Mouse (Mus musculus) gonadal fat pad, adult 2 months (tissue): ENCODE results near the gene Krt222. TPM values are rescaled to one million over a fixed set of nuclear protein-coding genes. Genes with fewer than 3 reads are reported as not detected.

Experiments used
- polyA plus RNA-seq: library from polyadenylated mRNA; depleted of rRNA; stranded (reverse); fragments of >200 nt; gene quantifications from 2 replicates; pipeline ENCODE4 v1.2.3, GENCODE M21; 2012; rRNA removed

Gene Krt222
- polyA plus RNA-seq, 1 experiment: 0.68 TPM

Other genes with a start within 250 kb of the Krt222 start
- gene Top2a, start 219.9 kb downstream of the Krt222 start, polyA plus RNA-seq: 0.92 and 1.7 TPM in 2 replicates
- 429 and 525 TPM in 2 replicates for gene Igfbp4, start 202.8 kb downstream of the Krt222 start, polyA plus RNA-seq
- 2.4 and 3.4 TPM in 2 replicates for gene Tns4, start 154.8 kb downstream of the Krt222 start, polyA plus RNA-seq
- 0.61 and 1.7 TPM in 2 replicates for gene Ccr7, start 89.0 kb downstream of the Krt222 start, polyA plus RNA-seq
- gene Smarce1, start 13.1 kb downstream of the Krt222 start, polyA plus RNA-seq: 19.0 and 19.3 TPM in 2 replicates
- gene Krt24, start 41.2 kb upstream of the Krt222 start, polyA plus RNA-seq: not detected in 2 replicates
- gene Krt25, start 78.9 kb upstream of the Krt222 start, polyA plus RNA-seq: not detected in 2 replicates
- gene Krt26, start 93.9 kb upstream of the Krt222 start, polyA plus RNA-seq: not detected in 2 replicates
- gene Krt27, start 107.0 kb upstream of the Krt222 start, polyA plus RNA-seq: not detected in 2 replicates
- not detected in 2 replicates for gene Krt28, start 130.8 kb upstream of the Krt222 start, polyA plus RNA-seq
- gene Krt10, start 145.3 kb upstream of the Krt222 start, polyA plus RNA-seq: 0.93 and 1.2 TPM in 2 replicates
- not detected in 2 replicates for gene Krt12, start 178.2 kb upstream of the Krt222 start, polyA plus RNA-seq
- 0.30 and 0.61 TPM in 2 replicates for gene Krt20, start 194.1 kb upstream of the Krt222 start, polyA plus RNA-seq
- 20.2 and 32.9 TPM in 2 replicates for gene Krt23, start 249.1 kb upstream of the Krt222 start, polyA plus RNA-seq